Mouse (Mus musculus) left cerebral cortex, adult 11 months (tissue): ENCODE results near the gene Pigk.

Source experiments
- DNase-seq: peaks from one replicate; pipeline ENCODE4 v3.0.0; 2022; ENCODE audit warnings: low spot score

Pigk gene

GRCm38 (mm10) chr3:152843925-152844324 is 130.0 kb downstream of the Pigk start:
- DNase-seq: no peak

- no peak for DNase-seq
Observed at GRCm38 (mm10) chr3:152855006-152855614, 141.2 kb downstream of the Pigk start.

GRCm38 (mm10) chr3:152856095-152856494 is 142.2 kb downstream of the Pigk start:
- no peak for DNase-seq

- no peak for DNase-seq
Observed at GRCm38 (mm10) chr3:152861450-152861849, 147.6 kb downstream of the Pigk start.

- DNase-seq: no peak
Observed at GRCm38 (mm10) chr3:152861978-152862377, 148.1 kb downstream of the Pigk start.

GRCm38 (mm10) chr3:152866035-152866965 is 152.4 kb downstream of the Pigk start:
- DNase-seq: no peak

GRCm38 (mm10) chr3:152867654-152868525 is 154.0 kb downstream of the Pigk start:
- DNase-seq: peak; percentile 21

- no peak for DNase-seq
Observed at GRCm38 (mm10) chr3:152872054-152872453, 158.2 kb downstream of the Pigk start.

GRCm38 (mm10) chr3:152872596-152872995 is 158.7 kb downstream of the Pigk start:
- DNase-seq: no peak

GRCm38 (mm10) chr3:152874431-152875355 is 160.8 kb downstream of the Pigk start:
- no peak for DNase-seq

GRCm38 (mm10) chr3:152875723-152876290 is 161.9 kb downstream of the Pigk start:
- no peak for DNase-seq

GRCm38 (mm10) chr3:152880121-152880835 is 166.4 kb downstream of the Pigk start:
- DNase-seq: peak; percentile 32

- DNase-seq: no peak
Observed at GRCm38 (mm10) chr3:152881706-152882105, 167.8 kb downstream of the Pigk start.

GRCm38 (mm10) chr3:152883556-152883955 is 169.7 kb downstream of the Pigk start:
- DNase-seq: no peak

GRCm38 (mm10) chr3:152886749-152887148 is 172.8 kb downstream of the Pigk start:
- no peak for DNase-seq

GRCm38 (mm10) chr3:152888116-152888515 is 174.2 kb downstream of the Pigk start:
- no peak for DNase-seq

GRCm38 (mm10) chr3:152894935-152895334 is 181.0 kb downstream of the Pigk start:
- no peak for DNase-seq

GRCm38 (mm10) chr3:152896111-152896510 is 182.2 kb downstream of the Pigk start:
- no peak for DNase-seq

- DNase-seq: no peak
Observed at GRCm38 (mm10) chr3:152897196-152897595, 183.3 kb downstream of the Pigk start.

GRCm38 (mm10) chr3:152898906-152899305 is 185.0 kb downstream of the Pigk start:
- no peak for DNase-seq
